Mouse (Mus musculus) hematopoietic multipotent progenitor cell, adult 10-12 weeks (in vitro differentiated cells): Measurements from ENCODE around the gene Nat8l. TPM values are rescaled to one million over a fixed set of nuclear protein-coding genes. Genes with fewer than 3 reads are reported as not detected.

Experiments used
- polyA plus RNA-seq: library from polyadenylated mRNA; stranded (reverse); fragments of >175 nt; gene quantifications from 2 replicates; pipeline ENCODE4 v1.2.3, GENCODE M21; 2012; ENCODE audit warnings: low replicate concordance

Gene Nat8l
- 5.1 and 12.4 TPM in 2 replicates for polyA plus RNA-seq

DNA sequence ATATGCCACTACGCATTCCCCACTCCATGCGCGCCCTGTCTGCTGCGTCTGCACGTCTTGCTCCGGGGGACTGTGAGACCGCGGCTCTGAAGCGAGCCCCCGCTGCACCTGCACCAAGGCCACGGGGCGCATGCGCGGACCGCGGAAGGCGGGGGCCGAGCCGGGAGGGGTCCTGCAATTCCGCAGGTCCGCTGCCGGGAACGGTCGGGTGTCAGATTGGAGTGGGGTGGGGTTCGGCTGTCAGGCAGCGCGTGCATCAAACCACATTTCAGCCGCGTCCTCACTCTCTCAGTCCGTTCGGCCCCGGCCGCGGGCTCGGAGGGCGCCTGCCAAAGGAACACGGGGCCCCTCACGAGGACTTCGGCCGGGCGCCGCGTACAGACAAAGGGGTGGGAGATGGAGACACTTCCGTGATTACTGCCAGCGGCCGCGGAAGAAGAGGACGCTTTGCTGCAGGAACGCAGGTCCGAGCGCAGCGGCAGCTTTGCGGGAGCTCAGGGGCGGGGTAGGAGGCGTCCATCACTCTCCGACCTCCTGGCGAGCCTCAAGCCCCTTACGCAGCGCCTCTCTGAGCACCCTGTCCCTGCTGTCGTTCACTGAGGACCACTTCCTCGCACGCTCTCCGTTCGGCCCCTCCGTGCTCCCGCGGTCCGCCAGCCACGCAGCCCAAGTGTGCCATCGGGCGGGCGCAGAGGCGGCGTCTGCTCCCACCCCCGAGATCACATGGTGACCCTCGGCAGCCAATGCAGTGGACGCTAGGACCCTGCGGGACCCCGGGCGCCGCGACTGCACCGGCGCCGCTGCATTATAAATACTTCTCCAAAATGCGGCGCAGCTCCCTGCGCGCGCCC is at the start of gene Nat8l:
Gene Nat8l, plus strand, starts transcription at position 142 of the 851 bp plus-strand sequence.

DNA sequence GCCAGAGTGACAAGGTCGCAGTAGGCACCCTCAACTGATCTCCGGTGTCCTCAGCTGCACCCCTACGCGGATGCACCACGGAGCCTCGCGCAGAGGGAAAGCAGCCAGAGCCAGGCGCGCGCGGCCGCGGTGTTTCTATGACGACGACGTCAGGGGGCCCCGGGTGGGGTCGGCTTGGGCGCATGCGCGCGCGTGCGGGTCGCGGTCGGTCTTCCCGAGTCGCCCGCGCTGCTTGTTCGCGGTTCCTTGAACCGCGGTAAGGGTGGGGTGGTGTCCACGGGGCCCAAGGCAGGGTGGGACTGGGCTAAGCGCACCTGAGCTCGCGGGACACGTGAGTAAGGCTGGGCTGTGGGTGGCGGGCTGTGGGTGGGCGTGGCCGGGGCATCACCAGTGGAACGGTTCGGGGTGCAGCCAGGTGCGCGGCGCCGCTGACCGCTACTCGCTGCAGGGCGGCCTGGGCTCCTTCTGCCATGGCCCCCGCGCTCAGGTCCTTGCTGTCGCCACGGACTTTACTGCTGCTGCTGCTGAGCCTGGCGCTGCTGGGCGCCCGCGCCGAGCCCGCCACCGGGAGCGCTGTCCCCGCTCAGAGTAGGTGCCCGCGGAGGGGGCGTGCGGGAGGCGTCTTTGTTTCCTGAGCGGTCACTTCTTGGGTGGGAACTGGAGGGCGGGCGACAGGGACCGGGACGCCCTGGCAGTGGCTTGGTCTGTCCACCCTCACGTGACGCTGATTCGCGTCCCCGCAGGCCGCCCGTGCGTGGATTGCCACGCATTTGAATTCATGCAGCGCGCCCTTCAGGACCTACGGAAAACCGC is 12.3 kb upstream of the Nat8l start, which contains the start of gene Gm1673:
Gene Gm1673, plus strand, starts transcription at position 125 of the 813 bp plus-strand sequence.

Other genes with a start within 250 kb of the Nat8l start
- 35.6 and 38.7 TPM in 2 replicates for gene Letm1, start 213.2 kb upstream of the Nat8l start, polyA plus RNA-seq
- gene Nsd2, start 175.3 kb upstream of the Nat8l start, polyA plus RNA-seq, result 2.6 and 5.2 TPM in 2 replicates
- 16.4 and 41.6 TPM in 2 replicates for gene Nelfa, start 59.6 kb upstream of the Nat8l start, polyA plus RNA-seq
- gene Gm1673, start 12.6 kb upstream of the Nat8l start, polyA plus RNA-seq, result 17.8 and 38.6 TPM in 2 replicates
- gene Poln, start 173.5 kb downstream of the Nat8l start, polyA plus RNA-seq, result 0.08 and 0.09 TPM in 2 replicates
- 1.8 and 3.4 TPM in 2 replicates for gene Haus3, start 173.5 kb downstream of the Nat8l start, polyA plus RNA-seq
- gene Mxd4, start 191.7 kb downstream of the Nat8l start, polyA plus RNA-seq, result 141 and 151 TPM in 2 replicates